Mouse (Mus musculus) embryonic facial prominence, embryonic 10.5 days (tissue): ENCODE data around the gene Bcl11b. TPM values are rescaled to one million over a fixed set of nuclear protein-coding genes. Genes with fewer than 3 reads are reported as not detected.

ENCODE experiments used
- DNase-seq: peaks from one replicate; pipeline ENCODE4 v3.0.0-alpha.2; 2017; ENCODE audit warnings: low spot score
- H3K27ac ChIP-seq: fragments of 300-500 bp; sonication (generic); replicated peaks from 2 replicates; pipeline ENCODE4 v1.5.1; 2016; ENCODE audit warnings: mild to moderate bottlenecking
- H3K27me3 ChIP-seq: fragments of 300-500 bp; sonication (generic); replicated peaks from 2 replicates; pipeline ENCODE4 v1.6.1; 2016; ENCODE audit warnings: low read depth, mild to moderate bottlenecking; ENCODE audit not compliant: poor library complexity, severe bottlenecking
- H3K36me3 ChIP-seq: fragments of 300-500 bp; sonication (generic); replicated peaks from 2 replicates; pipeline ENCODE4 v1.6.1; 2016; ENCODE audit warnings: mild to moderate bottlenecking, moderate library complexity
- H3K4me1 ChIP-seq: fragments of 300-500 bp; sonication (generic); 2 replicates; pipeline ENCODE4 v1.6.1; 2016
- H3K4me3 ChIP-seq: fragments of 300-500 bp; sonication (generic); 2 replicates; pipeline ENCODE4 v1.5.1; 2016; ENCODE audit warnings: mild to moderate bottlenecking, moderate library complexity
- H3K9me3 ChIP-seq: fragments of 300-500 bp; sonication (generic); 2 replicates; pipeline ENCODE4 v1.6.1; 2016; ENCODE audit warnings: mild to moderate bottlenecking
- WGBS: fragments of 180-500 bp; shearing (Covaris S2); methylation state at CpG from one replicate; pipeline ENCODE4 v1.1.7; 2016; 5-methylcytosine and 5-hydroxymethylcytosine counted together
- polyA plus RNA-seq: library from polyadenylated mRNA; unstranded; fragments of >200 nt; fragmentation: Nextera tagmentation; extraction: Ambion mirVana; gene quantifications from 2 replicates; pipeline ENCODE4 v1.2.1, GENCODE M21; 2016

Gene Bcl11b
- polyA plus RNA-seq, 1 experiment from 2014 or later: 10.4 TPM

DNA sequence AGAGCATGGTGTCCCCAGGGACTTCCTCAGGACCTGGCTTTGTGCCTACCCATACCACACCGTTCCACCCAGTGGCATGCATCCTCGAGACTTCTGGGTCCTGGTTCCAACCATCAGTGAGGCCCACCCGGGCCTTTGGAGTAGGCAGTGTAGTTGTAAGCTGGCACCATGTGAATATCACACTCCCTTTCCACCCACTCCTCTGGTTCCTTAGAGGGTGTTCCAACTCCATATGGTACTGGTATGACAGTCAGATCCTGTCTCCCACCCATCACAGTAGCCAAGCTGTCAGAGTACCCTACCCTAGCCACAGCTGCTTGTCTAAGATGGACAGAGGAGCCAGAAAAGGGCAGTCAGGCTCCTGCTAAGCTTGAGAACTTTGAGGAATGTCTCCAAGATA is 112.0 kb downstream of the Bcl11b start:
- Histone ChIP-seq H3K9me3 (no peaks in the 10 kb centered on the region), H3K4me1 (peaks cover 58% of the 10 kb centered on the region), H3K4me3 (no peak overlapping the region), H3K36me3 (no peaks in the 10 kb centered on the region), H3K27me3 (peaks cover 7% of the 10 kb centered on the region; the same call in 1 of the 2 replicates), H3K27ac (no peak overlapping the region)
- WGBS: 86% methylated on average over 3 of the region's 3 CpGs
- no peak for DNase-seq

DNA sequence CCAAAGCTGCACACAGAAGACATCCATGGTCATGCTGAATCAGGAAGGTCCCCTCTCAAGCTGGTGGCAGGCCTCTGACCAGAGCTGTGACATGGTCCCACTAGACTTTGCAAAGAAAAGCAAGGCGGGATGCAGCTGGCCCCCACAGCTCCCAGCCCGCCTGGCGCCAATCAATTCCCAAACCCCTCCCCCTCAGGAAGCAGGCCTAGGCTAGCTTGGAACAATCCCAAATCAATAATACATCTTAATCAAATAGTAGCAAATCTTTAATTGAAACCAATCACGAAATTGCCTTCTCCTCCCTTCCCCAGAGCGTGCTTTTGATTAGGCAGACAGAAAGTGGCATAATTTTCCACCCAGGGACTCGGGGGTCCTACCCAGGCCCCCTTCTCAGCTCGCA is 113.1 kb downstream of the Bcl11b start:
- peaks cover 51% of the 10 kb centered on the region for H3K4me1 ChIP-seq

DNA sequence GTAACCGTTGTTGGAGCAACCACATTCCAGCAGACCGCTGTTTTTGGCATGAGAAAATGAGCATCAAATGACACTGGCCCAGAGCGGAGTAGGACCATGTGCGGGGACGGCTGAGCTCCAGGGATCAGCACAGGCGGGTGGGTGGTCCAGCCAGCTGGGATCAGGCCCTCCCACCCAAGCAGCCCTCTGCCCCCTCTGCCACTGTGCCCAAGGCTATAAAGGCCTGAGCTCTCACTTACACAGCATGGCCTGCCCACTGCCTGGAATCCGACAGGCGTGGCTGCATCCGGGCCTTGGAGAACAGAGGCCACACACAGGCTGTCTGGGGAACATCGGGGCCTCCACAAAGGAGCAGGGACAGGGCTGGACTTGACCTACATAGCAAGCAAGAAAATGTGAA is 113.6 kb downstream of the Bcl11b start:
- no peak overlapping the region for H3K4me3 ChIP-seq
- WGBS: 30% methylated on average over 10 of the region's 10 CpGs
- peak; percentile 82 for DNase-seq
- peak overlapping the region; percentile 82 for H3K27ac ChIP-seq
- H3K9me3 ChIP-seq: no peaks in the 10 kb centered on the region
- H3K27me3 ChIP-seq: peaks cover 16% of the 10 kb centered on the region; the same call in 1 of the 2 replicates
- peaks cover 46% of the 10 kb centered on the region for H3K4me1 ChIP-seq
- H3K36me3 ChIP-seq: no peaks in the 10 kb centered on the region

More for the DNA sequence above, 113.1 kb downstream of the Bcl11b start:
- DNase-seq: peak; percentile 62
- H3K27me3 ChIP-seq: peaks cover 16% of the 10 kb centered on the region; the same call in 1 of the 2 replicates
- WGBS: 60% methylated on average over 7 of the region's 7 CpGs
- no peak overlapping the region for H3K4me3 ChIP-seq
- H3K9me3 ChIP-seq: no peaks in the 10 kb centered on the region
- peak overlapping the region; percentile 82 for H3K27ac ChIP-seq
- H3K36me3 ChIP-seq: no peaks in the 10 kb centered on the region

DNA sequence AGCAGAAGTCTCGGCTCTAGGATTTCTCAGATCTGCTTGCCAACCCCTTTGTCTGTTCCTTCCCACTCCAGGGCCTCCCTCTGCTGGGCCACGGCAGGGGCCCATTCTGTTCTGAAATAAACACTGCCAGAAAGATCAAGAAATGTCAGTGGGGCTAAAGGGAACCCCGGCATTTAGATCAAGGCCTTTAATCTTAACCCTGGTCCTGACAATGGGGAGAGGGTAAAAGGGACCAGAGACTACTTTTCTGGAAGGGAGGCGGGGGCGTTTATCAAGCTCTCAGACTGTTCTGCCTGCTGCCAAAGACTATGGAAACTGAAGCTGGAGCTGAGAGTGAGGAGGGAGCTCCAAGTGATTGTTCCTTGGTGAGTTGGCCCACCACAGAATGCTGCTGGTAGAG is 114.8 kb downstream of the Bcl11b start:
- H3K27me3 ChIP-seq: peaks cover 16% of the 10 kb centered on the region; the same call in 1 of the 2 replicates
- peak overlapping the region; percentile 55 for H3K27ac ChIP-seq
- H3K36me3 ChIP-seq: no peaks in the 10 kb centered on the region
- no peaks in the 10 kb centered on the region for H3K9me3 ChIP-seq
- H3K4me3 ChIP-seq: no peak overlapping the region
- 50% methylated on average over 5 of the region's 5 CpGs for WGBS
- no peak for DNase-seq
- H3K4me1 ChIP-seq: peaks cover 50% of the 10 kb centered on the region

DNA sequence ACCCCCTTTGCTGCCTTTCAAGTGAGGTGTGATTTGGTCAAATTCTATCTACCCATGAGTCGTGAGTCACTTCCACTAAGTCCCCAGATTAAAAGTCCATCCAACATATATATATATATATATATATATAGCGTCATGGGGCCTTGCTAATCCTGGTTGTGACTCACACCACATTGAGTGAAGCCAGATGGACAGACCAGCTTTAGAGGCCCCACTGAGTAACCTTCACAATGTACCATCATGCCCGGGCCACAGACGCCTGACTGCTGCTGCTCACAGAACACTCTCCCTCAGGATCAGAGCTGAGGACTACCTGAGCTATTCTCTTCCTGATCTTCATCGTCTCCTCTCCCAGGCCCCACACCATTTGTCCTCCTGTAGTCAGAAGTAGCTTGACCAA is 115.4 kb downstream of the Bcl11b start:
- Histone ChIP-seq H3K9me3 (no peaks in the 10 kb centered on the region), H3K27ac (peak overlapping the region; percentile 71), H3K4me3 (no peak overlapping the region), H3K4me1 (peaks cover 56% of the 10 kb centered on the region), H3K36me3 (no peaks in the 10 kb centered on the region), H3K27me3 (peaks cover 16% of the 10 kb centered on the region; the same call in 1 of the 2 replicates)
- 84% methylated on average over 5 of the region's 5 CpGs for WGBS
- no peak for DNase-seq

DNA sequence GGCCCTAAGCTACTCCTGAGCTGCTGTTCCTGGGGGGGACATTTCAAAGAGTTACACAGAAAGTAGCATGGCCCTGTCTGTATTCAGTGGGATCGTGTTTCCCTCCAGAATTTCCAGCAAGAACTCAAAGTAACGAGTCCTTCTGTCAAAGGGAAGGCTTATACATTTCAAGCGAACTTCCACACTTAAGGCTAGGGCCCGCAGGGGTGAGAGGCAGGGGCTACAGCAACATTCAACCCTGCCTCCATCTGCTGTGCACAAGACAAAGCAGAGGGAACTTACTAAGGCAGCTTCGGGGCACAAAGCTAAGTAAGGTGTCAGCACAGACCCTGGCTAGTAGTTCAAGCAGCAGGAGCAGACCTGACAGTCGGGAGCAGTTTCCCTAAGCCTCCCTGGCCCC is 115.8 kb downstream of the Bcl11b start:
- no peak for DNase-seq
- Histone ChIP-seq H3K4me1 (peaks cover 56% of the 10 kb centered on the region), H3K36me3 (no peaks in the 10 kb centered on the region), H3K4me3 (no peak overlapping the region), H3K9me3 (no peaks in the 10 kb centered on the region), H3K27me3 (peaks cover 16% of the 10 kb centered on the region; the same call in 1 of the 2 replicates), H3K27ac (peak overlapping the region; percentile 71; the same call in 1 of the 2 replicates)
- 59% methylated on average over 6 of the region's 6 CpGs for WGBS

DNA sequence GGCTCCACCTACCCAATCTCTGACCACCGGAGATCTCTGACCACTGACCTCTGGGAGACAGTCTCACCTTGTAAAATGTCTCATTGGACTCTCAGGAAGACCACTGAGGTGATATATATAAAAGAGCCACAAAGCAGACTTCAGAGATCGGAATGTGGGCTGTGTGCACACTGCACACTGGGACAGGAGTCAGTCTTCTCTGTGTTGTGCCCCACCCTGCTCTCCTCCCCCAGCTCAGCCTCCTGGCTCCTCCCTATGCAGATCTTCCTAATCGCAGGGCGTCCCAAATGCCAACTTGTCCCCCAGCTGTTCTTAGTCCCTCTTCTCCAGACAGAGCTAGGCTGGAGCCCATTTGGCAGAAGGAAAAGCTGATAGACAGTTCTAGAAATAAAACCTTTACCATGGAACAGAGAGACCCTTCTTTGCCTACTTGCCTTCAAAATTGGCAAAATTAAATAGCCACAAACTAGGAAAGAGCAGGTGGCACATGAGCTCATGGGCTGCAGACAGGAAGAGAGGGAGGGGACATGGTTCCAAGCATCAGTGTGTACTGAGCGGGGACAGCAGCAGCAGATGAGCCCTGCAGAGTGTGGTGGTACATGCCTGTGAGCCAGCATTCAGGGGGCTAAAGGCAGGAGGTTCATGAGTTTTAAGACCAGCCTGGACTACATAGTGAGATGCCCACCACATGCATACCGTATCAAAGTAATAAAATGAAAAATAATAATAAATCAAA is 118.9 kb downstream of the Bcl11b start:
- Histone ChIP-seq H3K9me3 (no peaks in the 10 kb centered on the region), H3K4me1 (peaks cover 60% of the 10 kb centered on the region), H3K27me3 (peaks cover 16% of the 10 kb centered on the region; the same call in 1 of the 2 replicates), H3K36me3 (no peaks in the 10 kb centered on the region), H3K27ac (peak overlapping the region; percentile 19; the same call in 1 of the 2 replicates), H3K4me3 (no peak overlapping the region)
- WGBS: 54% methylated on average over 6 of the region's 6 CpGs
- DNase-seq: no peak

DNA sequence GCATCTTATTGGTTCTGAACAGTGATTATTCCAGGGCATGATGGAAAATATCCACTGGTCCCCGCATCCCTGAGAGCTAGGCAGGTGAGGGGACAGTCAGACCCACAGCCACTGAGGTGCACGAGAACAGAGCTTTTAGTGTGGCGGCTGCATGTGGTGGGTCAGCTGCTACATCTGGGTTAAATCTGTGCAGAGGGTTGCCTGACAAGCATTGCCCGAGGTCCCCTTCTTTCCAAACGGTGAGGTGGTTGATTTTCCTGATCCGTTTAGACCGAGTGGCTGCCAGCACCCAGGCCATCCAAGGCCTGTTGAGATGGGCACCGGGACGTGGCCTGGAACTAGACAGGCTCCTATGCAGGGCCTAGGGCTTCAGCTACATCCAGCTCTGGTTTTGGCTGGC is 121.7 kb downstream of the Bcl11b start:
- H3K27me3 ChIP-seq: 0 out of 2 replicates have a peak, but pooled peaks cover 11% of the 10 kb centered on the region
- 61% methylated on average over 9 of the region's 9 CpGs for WGBS
- H3K36me3 ChIP-seq: no peaks in the 10 kb centered on the region
- no peak for DNase-seq
- peaks cover 7% of the 10 kb centered on the region; the same call in 1 of the 2 replicates for H3K9me3 ChIP-seq
- no peak overlapping the region for H3K4me3 ChIP-seq
- H3K27ac ChIP-seq: peak overlapping the region; percentile 37
- peaks cover 34% of the 10 kb centered on the region for H3K4me1 ChIP-seq

DNA sequence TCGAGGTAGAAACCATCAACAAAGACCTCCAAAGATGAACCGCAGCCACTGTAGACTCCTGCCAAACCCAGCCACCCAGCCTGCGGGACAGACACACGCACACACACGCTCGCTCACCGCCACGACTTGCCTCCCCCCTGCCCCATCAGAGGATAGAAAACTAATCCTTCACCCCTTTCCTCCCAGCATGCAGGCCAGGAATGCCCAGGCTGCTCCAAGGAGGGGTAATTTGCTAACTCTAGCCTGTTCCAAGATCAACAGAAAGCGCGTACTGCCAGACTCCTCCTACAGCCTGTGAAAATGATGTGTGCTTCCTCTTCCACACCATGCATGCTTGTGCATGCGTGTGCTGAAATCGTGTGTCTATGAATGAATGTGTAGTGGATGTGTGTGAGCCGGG is 122.7 kb downstream of the Bcl11b start:
- peaks cover 32% of the 10 kb centered on the region for H3K4me1 ChIP-seq
- no peak overlapping the region for H3K4me3 ChIP-seq
- no peak for DNase-seq
- H3K27me3 ChIP-seq: 0 out of 2 replicates have a peak, but pooled peaks cover 3% of the 10 kb centered on the region
- WGBS: 88% methylated on average over 13 of the region's 13 CpGs
- no peak overlapping the region for H3K27ac ChIP-seq
- H3K36me3 ChIP-seq: no peaks in the 10 kb centered on the region
- H3K9me3 ChIP-seq: peaks cover 8% of the 10 kb centered on the region; the same call in 1 of the 2 replicates

DNA sequence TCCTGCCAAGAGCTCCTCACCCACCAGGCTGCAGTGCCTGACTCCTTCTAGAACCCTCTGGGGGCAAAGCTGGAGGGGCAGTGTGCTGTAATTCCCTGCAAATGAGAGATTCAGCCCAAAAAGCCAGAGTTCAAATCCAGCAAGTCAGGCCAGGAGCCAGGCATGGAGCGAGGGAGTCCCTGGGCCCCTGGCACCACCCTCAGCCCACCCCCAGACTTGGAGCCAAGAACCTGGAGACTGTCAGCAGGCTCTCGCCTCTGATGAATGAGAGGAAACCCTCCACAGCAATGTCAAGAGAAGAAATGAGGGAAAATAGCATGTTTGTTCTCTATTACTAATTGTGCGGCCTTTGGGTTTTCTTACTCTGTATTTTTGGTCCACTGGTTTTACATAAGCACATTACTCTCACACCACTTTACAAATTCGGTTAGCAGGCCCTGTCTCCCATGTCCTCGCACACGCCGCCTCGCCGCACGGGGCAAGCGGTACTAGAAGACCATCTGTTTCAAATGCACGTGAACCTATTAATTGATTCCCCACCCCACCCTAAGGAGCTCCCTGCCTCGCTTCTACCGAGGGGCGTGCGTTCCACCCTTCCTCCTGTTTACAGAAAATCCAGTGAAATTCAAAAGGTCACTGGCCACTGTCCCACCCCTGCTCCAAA is 124.2 kb downstream of the Bcl11b start:
- Histone ChIP-seq H3K4me3 (no peak overlapping the region), H3K9me3 (peaks cover 8% of the 10 kb centered on the region; the same call in 1 of the 2 replicates), H3K27me3 (no peaks in the 10 kb centered on the region), H3K4me1 (peaks cover 29% of the 10 kb centered on the region), H3K27ac (peak overlapping the region; percentile 10; the same call in 1 of the 2 replicates), H3K36me3 (no peaks in the 10 kb centered on the region)
- WGBS: 89% methylated on average over 16 of the region's 16 CpGs
- no peak for DNase-seq

DNA sequence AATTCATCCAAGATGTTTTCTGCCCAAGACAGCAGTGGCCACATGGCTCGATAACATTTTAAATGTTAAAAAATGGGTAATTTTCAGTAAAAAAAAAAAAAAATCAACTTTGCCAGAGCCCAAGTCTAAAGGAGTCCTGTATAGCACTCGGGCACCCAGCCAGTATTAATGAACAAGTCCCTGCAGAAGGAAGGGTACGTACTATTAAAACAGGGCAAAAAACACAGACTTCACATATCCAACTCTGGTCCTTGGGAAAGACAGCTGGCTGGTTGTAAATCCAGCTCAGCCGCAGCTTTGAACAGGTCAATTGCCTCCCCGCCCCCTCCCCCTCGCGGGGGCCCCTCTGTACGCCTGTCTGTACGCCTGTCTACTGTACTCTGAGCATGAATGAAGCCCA is 127.2 kb downstream of the Bcl11b start:
- Histone ChIP-seq H3K36me3 (no peaks in the 10 kb centered on the region), H3K4me3 (no peak overlapping the region), H3K27ac (no peak overlapping the region), H3K4me1 (peaks cover 6% of the 10 kb centered on the region; the same call in 1 of the 2 replicates), H3K9me3 (peaks cover 8% of the 10 kb centered on the region; the same call in 1 of the 2 replicates), H3K27me3 (no peaks in the 10 kb centered on the region)
- WGBS: 87% methylated on average over 9 of the region's 9 CpGs
- no peak for DNase-seq

DNA sequence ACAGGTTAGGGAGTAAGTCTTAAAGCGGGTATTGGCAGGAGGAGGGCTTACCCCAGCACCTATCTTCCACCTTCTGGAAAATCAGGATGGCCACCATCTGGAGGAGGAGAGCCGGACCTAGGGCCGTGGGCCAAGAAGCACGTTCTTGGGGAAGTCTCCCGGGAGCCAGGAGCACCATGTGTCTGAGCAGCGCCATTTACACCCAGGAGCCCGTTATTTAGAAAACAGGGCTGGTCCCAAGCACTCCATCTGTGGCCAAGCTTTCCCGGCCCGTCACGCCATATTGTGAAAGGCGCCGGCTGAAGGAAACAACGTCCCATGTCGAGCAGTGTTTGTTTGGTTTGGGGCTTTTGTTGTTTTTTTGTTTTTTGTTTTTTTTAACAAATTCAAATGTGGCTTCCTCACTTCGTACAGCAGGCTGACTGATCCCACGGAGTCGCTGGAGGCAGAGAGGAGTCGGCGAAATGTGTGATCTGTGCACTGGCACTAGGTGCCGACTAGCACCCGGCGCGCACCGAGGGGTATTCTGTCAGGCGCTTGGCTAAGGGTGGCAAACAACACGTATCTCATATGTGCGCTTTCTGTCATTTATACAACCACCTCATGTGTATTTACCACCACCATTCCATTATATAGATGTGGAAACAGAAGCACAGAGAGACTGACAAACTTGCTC is 128.8 kb downstream of the Bcl11b start:
- Histone ChIP-seq H3K27me3 (no peaks in the 10 kb centered on the region), H3K4me3 (no peak overlapping the region), H3K4me1 (no peaks in the 10 kb centered on the region), H3K27ac (no peak overlapping the region), H3K36me3 (no peaks in the 10 kb centered on the region), H3K9me3 (peaks cover 8% of the 10 kb centered on the region; the same call in 1 of the 2 replicates)
- 93% methylated on average over 27 of the region's 27 CpGs for WGBS
- DNase-seq: no peak
